Mouse (Mus musculus) embryonic stem cell, embryonic (primary cell): ENCODE measurements around the gene Prkar1a.

Source experiments
- CTCF ChIA-PET, 4 experiments: fragments of 300-600 bp in 2 of 4; fragments of 350-600 bp in 2 of 4; sonication (Branson Sonifier 250); formaldehyde crosslinking; loops; one replicate each; lab custom pipeline; 2022; ENCODE audit warnings: inconsistent platforms in 2 of 4; lab: Charles Lee
- POLR2A ChIA-PET, 4 experiments: fragments of 300-600 bp in 2 of 4; fragments of 350-600 bp in 2 of 4; sonication (Branson Sonifier 250); formaldehyde crosslinking; loops; one replicate each; lab custom pipeline; 2022; ENCODE audit warnings: antibody characterized with exemption in 4 of 4, inconsistent platforms in 1 of 4; lab: Charles Lee

Prkar1a gene

DNA sequence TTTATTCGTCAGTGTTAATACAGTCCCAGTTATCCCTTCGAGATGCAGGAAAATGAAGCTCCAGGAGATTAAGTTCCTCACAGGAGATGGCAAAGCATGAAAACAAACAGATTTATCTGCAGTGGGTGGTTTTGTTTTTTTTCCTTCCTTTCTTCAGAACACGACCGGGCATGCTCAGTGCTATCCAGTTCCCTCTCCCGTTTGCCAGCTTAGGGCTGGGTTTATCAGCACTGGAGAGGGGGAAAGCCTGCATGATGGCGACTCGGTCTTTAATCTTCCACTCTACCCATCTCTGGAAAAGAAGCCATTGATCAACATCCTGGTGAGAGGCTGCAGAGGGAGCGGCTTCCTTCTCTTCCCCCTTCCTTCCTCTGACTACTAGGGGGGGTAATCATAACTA is at the start of gene Prkar1a:
Prkar1a (plus strand) TSS at position 200 of the 400 bp plus-strand sequence.
- CTCF ChIA-PET: interaction anchor here in 1 of 4 experiments (0.6 kb wide), 1 partner anchor 156 kb away, joined by 3 read pairs; no protein-coding TSS in a partner anchor
- POLR2A ChIA-PET: interaction anchor here in 2 of 4 experiments (1.2 to 2.1 kb wide), 4 partner anchors 10 to 72 kb away, joined by 3 to 5 read pairs (median 4); no protein-coding TSS in a partner anchor

DNA sequence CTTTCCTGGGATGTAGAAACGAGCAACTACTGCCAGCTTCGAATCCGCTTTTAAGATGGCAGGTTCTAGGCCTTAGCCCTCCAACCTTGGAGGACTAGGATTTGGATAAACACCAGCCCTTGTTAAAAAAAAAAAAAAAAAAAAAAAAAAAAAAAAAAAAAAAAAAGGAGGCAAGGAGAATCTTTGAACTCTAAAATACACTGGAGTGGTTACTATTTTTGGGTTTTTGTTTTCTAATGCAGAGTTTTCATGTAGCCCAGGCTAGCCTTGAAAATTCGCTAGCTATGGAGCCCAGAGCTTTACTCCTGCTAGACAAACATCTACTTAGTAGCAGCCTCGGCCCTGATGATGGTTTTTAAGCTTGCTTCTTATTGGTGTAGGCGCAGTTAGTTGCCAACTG is 41.6 kb upstream of the Prkar1a start:
- ChIA-PET CTCF (interaction anchor here (0.6 to 2.6 kb wide), 10 partner anchors 9 to 264 kb away, joined by 3 to 16 read pairs (median 4); no protein-coding TSS in a partner anchor), POLR2A (interaction anchor here (0.5 to 1.2 kb wide), 7 partner anchors 19 to 764 kb away, joined by 3 to 5 read pairs (median 4); no protein-coding TSS in a partner anchor)

DNA sequence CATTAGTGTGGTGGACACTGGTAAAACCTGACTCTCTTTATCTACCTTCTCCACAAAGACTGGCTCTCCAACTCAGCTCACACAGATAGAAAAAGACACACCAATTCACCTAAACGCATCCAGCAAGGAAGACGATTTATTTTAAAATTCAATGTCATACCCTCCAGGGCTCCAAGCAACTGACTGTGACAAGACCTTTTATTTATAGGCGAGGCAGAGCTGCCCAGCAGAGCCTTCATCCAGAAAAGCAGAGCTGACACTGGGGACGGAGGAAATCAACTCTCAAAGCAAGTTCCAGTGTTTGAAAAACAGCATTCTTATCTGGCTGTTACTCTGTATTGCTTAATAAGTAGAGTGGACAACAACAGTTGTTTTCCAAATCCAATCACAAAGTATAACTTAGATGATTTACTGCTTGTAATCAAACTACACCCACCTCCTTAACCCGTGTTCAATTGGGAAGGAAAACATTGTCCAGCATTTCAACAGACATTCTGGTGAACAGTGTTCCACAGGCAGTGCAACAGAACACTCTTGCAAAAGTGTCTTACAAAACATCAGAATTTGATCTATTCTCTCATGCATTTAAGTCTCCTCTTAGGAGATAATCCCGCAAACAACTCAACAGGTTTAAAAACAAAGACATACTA is 40.1 kb upstream of the Prkar1a start:
- POLR2A ChIA-PET: interaction anchor here in 2 of 4 experiments (1.1 to 3.2 kb wide), 2 partner anchors 59 to 133 kb away, joined by 3 to 27 read pairs; no protein-coding TSS in a partner anchor

DNA sequence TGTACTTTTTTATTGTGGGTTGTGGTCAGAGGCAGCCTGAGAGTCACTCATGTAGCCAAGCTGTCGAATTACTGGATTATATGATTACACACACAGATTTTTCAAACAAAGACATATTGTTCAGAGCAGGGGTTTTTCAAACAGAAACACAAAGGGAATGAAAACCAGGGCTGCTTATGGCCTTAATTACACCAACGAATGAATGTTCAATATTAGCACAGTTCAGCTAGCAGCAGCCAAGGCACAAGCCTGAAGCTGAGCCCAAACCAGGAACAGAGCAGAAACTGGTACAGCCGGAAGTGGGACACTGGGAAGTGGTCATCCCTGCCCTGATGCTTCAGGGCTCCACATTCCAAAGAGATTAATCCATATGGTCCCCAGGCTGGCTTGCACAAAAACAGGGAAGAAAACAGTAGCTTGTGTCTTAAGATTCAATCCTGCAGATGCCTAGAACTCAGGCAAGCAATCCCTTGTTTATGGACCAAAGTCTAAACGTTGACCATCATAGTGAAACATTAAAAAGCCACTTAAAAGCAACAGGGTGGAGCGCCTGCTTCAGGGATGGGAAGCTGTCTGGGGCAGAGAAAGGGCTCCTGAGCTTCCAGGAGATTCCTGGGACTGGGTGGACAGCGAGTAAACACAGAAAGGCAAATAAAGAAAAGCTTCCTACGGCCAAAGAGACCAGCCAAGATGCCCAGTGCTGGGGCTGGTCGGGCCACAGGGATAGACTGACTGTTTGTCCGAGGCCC is 39.0 kb upstream of the Prkar1a start:
- ChIA-PET POLR2A (interaction anchor here in 3 of 4 experiments (0.5 to 3.9 kb wide), 13 partner anchors 8 to 321 kb away, joined by 3 to 33 read pairs (median 5); no protein-coding TSS in a partner anchor), CTCF (interaction anchor here in 3 of 4 experiments (2.0 to 4.0 kb wide), 6 partner anchors 11 to 279 kb away, joined by 6 to 52 read pairs (median 12); no protein-coding TSS in a partner anchor)

More for the DNA sequence above, 40.1 kb upstream of the Prkar1a start:
- CTCF ChIA-PET: interaction anchor here in 1 of 4 experiments (0.6 kb wide), 1 partner anchor 10 kb away, joined by 7 read pairs; no protein-coding TSS in a partner anchor

DNA sequence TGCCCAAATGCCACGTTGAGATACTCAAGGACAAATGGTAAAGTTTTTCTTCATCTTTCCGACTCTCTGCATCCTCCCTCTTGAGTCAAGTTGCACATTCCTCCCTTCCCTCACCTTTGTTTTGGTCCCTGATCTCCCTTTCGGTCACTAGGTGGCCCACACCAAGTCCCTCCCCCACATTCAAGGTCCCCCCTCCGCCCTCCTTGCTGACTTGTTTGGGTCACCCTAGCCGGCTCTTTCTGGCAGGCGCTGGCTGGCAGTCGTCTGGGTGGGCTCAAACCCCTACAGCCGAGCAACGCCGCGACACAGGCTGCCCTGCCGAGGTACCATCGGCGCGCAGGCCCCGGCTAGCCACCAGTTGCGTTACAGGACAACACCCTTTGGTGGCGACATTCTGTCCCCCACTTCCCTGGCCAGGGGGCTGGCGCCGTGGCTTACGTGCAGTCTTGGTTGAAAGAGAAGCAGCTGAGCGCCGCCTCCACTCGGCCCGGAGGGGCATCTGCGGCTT is 38.4 kb upstream of the Prkar1a start:
- ChIA-PET POLR2A (interaction anchor here in 3 of 4 experiments (0.5 to 3.9 kb wide), 47 partner anchors 9 to 1186 kb away, joined by 3 to 33 read pairs (median 4); partner anchors contain the start of genes Amz2 (in 1 of the 3) and Cep112 (in 1 of the 3)), CTCF (interaction anchor here in 3 of 4 experiments (0.6 to 4.0 kb wide), 26 partner anchors 10 to 684 kb away, joined by 3 to 52 read pairs (median 4); partner anchors contain the start of genes Rgs9 (in 2 of the 3), Amz2 (in 1 of the 3) and Fam20a (in 1 of the 3))

DNA sequence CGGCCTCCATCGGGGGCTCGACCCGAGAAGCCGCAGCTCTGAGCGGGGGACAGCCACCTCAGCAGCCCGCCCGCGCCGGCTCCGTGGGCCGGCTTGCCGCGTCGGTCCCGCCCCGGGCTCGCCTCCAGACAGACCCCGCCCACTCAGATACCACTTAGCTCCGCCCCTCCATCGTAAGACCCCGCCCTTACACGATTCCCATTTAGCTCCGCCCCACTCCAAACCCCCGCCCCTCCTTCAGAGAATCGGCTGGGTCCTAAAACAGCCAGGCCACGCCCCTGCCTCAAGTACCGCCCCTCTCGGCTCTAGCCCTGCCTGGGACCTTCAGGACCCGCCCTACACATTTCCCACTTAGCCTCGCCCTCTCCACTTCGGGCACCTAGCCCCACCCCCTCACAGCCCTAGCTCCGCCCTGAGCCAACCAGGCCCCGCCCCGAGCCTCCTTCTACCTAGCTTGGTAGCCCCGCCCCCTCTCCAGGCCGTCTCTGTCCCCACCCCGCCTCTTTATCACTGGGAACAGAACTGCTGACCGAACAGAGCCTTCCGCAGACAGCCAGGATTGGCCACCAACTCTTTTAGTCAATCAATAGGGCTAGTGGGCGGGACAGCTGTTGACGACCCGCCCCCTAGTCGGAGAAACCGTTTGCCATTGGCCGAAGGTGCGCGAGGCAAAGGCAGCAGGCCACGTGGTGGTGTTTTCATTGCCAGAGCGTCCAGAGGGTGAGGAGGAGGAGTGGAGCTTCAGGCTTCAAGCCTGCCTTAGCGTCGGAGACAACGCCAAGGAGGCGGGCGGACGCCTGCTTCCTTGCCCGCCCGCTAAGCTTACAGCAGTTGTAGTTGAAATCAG is 37.7 kb upstream of the Prkar1a start, which contains the start of gene Wipi1:
Wipi1 (minus strand) TSS at position 665 of the 847 bp plus-strand sequence.
- POLR2A ChIA-PET: interaction anchor here in 3 of 4 experiments (0.6 to 3.9 kb wide), 58 partner anchors 10 to 1187 kb away, joined by 3 to 33 read pairs (median 4); partner anchors contain the start of genes Abca5 (in 1 of the 3), Amz2 (in 1 of the 3) and Cep112 (in 1 of the 3)

DNA sequence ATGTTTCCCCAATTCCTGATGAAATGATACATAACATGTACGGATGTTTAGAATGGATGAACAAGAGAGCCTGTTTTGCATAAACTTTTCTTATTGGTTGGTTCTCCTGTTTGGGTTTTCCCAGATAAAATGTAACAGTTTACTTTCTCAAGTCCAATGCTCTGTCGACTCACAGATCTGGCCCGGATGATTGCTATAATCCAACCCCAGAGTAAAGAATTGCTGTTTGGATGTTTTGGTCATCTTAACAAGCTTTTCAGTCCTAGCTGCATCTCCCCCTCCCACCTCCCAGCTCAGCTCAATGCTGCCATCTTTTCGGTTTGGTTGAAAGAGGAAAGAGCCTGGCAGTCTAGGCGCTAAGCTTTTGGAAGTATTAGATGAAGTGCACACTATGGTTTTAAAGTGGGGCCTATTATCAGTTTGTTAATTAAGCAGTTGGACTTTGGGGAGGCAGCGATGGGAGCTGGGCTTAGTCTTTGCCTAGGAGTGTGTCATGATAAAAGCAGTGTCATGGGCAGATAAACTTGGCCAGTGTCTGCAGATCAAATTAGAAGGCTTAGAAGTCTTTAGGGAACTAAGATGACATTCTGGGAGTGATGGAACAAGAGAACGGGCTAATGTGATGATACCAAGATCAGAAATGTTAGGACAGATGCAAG is 36.2 kb upstream of the Prkar1a start:
- CTCF ChIA-PET: interaction anchor here in 2 of 4 experiments (0.6 to 4.0 kb wide), 4 partner anchors 8 to 369 kb away, joined by 3 to 52 read pairs (median 6); no protein-coding TSS in a partner anchor
- POLR2A ChIA-PET: interaction anchor here in 3 of 4 experiments (1.1 to 3.9 kb wide), 3 partner anchors 9 to 186 kb away, joined by 3 to 33 read pairs (median 23); no protein-coding TSS in a partner anchor

More for the DNA sequence above, 37.7 kb upstream of the Prkar1a start, which contains the start of gene Wipi1:
- CTCF ChIA-PET: interaction anchor here in 3 of 4 experiments (0.5 to 4.0 kb wide), 32 partner anchors 9 to 867 kb away, joined by 3 to 52 read pairs (median 4); partner anchors contain the start of genes Rgs9 (in 2 of the 3), Amz2 (in 1 of the 3) and Fam20a (in 1 of the 3)

DNA sequence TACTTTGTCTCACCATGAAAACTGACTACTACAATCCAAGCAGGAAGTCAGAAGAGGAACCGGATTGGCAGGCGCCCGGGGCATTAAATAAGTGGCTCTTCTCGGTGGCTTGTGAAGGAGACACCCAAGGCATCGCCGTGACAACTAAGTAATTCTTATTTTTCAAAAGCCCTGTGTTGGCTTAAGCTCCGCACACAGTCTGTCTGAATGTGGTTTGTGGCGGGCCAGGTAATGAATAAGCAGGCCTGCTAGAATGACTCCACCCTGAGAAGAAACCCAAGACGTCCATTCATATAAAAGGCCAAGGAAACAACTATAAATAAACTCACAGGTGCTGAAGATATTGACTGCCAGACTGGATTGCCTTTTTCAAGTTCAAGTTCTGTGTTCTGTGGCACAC is 33.9 kb upstream of the Prkar1a start:
- ChIA-PET CTCF (no interaction called here), POLR2A (interaction anchor here in 1 of 4 experiments (0.6 kb wide), 1 partner anchor 376 kb away, joined by 3 read pairs; no protein-coding TSS in a partner anchor)

DNA sequence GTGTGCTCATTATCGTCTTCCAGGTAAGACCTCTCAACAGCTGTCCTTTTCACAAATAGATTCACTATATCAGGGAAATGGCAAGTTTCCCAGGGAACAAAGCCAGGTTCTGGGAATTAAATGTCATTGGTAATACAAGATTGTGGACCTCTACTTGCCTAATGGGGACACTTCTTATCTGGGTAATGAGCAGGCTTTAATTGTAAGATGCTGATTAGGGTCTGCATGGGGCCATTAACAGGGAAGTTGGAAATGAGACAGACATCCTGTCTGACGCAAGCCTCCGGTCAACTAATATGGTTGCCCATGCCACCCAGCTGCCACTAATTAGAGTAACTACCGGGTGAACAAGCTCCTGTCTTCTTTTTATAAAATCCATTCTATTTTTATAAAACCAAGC is 32.9 kb upstream of the Prkar1a start:
- CTCF ChIA-PET: interaction anchor here in 1 of 4 experiments (0.6 kb wide), 2 partner anchors 31 to 1939 kb away, joined by 3 read pairs; no protein-coding TSS in a partner anchor
- POLR2A ChIA-PET: interaction anchor here in 1 of 4 experiments (0.5 kb wide), 1 partner anchor 148 kb away, joined by 3 read pairs; no protein-coding TSS in a partner anchor

DNA sequence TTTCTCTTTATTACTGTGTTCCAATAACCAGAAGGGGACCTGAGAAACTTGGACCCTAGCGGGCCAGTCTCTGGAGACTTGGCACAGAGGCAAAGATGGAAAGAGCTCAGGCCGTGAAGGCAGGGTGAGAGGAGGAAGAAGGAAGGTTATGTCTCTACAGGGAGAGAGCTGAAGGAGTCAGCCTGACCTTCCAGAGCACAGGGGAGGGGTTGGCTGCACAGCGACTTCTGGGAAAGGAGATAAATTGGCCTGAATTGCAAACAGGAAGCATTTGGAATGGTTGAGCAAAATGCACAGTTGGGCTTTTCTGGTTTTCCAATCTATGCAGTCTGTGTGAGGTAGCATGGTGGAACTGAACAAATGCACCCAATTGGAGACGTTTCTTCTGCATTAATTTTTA is 32.4 kb upstream of the Prkar1a start:
- ChIA-PET CTCF (interaction anchor here in 1 of 4 experiments (0.6 kb wide), 1 partner anchor 526 kb away, joined by 4 read pairs; no protein-coding TSS in a partner anchor), POLR2A (interaction anchor here in 1 of 4 experiments (0.5 kb wide), 1 partner anchor 148 kb away, joined by 3 read pairs; no protein-coding TSS in a partner anchor)

DNA sequence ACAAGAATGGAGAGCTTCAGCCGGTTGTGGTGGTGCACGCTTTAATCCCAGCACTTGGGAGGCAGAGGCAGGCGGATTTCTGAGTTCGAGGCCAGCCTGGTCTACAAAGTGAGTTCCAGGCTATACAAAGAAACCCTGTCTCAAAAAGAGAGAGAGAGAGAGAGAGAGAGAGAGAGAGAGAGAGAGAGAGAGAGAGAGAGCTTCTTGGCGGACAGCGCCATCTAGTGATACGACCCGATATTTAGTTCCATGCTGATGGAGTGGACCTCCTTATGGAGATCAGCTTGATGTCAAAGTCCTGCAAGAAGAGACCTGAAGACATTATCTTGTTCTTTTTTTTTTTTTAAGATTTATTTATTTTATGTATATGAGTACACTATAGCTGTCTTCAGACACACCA is 30.1 kb upstream of the Prkar1a start:
- ChIA-PET POLR2A (interaction anchor here (0.6 to 1.3 kb wide), 6 partner anchors 8 to 392 kb away, joined by 3 to 4 read pairs (median 3); no protein-coding TSS in a partner anchor), CTCF (interaction anchor here (0.5 to 4.3 kb wide), 84 partner anchors 7 to 1348 kb away, joined by 3 to 52 read pairs (median 4); partner anchors contain the start of genes Fam20a (in 2 of the 4), Amz2 (in 1 of the 4) and Wipi1 (in 1 of the 4))

DNA sequence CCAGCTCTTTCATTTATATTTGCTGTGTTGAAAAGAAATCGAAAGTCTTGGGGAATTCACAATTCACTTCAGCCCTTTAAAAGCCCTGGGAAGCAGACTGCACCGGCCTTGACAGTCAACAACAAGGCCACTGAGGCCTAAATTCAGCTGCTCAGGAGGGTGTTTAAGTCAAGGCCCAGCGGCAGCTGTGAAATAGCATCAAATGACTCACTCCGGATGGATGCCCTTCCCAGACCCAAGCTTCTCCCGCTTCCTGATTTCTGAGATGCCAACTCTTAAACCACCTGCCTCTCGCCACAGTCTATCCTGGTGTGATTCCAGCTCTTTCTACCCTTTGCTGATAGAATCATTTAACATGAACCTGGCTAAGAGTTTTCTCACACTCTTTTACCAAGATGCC is 28.8 kb upstream of the Prkar1a start:
- ChIA-PET CTCF (interaction anchor here (0.6 to 4.3 kb wide), 39 partner anchors 8 to 658 kb away, joined by 3 to 52 read pairs (median 7); partner anchors contain the start of genes Wipi1 (in 3 of the 4), Rgs9 (in 2 of the 4) and Fam20a (in 1 of the 4)), POLR2A (interaction anchor here in 3 of 4 experiments (0.7 to 4.4 kb wide), 7 partner anchors 9 to 240 kb away, joined by 3 to 33 read pairs (median 4); partner anchors contain the start of gene Wipi1 (in 2 of the 3))

DNA sequence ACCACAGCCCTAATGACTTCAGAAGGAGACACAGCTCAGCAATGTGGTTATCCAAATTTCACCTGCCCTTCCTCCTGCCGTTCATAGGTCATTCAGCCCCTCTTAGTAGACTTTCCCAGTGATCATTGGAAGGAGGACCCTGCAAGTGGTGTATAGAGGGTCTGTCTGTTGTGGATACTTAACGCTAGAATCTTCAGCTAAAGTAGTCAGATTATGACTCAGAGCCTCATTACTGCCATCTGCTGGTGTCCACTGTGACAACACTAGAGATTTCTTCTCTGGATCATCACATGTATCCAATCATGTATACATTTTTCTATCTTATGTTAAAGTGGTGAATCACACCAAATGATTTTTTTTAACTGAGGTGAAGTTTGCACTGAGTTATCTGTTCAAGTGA is 28.0 kb upstream of the Prkar1a start:
- CTCF ChIA-PET: interaction anchor here (0.5 to 4.3 kb wide), 49 partner anchors 8 to 403 kb away, joined by 3 to 52 read pairs (median 5); partner anchors contain the start of genes Wipi1 (in 3 of the 4), Rgs9 (in 2 of the 4) and Amz2 (in 1 of the 4)
- POLR2A ChIA-PET: interaction anchor here (0.7 to 4.4 kb wide), 10 partner anchors 9 to 240 kb away, joined by 3 to 33 read pairs (median 4); partner anchors contain the start of gene Wipi1 (in 3 of the 4)

DNA sequence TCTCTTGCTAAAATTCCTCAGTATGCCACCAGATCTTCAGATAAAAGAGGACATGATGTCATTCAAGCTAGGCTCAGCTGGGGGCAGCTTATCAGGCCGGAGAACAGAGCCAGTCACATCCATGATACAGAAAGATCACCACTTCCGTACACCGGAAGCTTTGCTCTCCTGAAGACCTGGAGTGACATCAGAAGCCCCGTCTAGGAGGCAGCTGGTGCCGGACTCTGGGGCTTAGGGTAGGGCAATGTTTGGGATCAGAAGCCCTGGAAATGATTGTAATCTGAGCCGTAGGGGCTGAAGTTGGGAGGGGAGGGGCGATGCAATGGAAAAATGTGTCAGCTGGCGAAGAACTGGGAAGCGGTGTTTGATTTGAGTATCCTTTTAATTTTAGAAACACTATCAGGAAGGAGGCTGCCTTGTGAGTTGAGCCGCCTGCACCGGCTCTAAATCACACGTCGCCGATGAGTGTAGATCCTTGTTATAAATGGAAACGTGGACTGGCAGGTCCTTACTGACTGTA is 26.6 kb upstream of the Prkar1a start:
- POLR2A ChIA-PET: interaction anchor here in 3 of 4 experiments (0.6 to 4.4 kb wide), 6 partner anchors 11 to 368 kb away, joined by 4 to 33 read pairs (median 6); partner anchors contain the start of gene Wipi1 (in 3 of the 3)
- CTCF ChIA-PET: interaction anchor here (0.6 to 4.3 kb wide), 12 partner anchors 11 to 378 kb away, joined by 3 to 52 read pairs (median 6); partner anchors contain the start of gene Wipi1 (in 2 of the 4)
